Mouse (Mus musculus) forebrain, embryonic 12.5 days (tissue): ENCODE results near the gene Vamp1. TPM values are rescaled to one million over a fixed set of nuclear protein-coding genes. Genes with fewer than 3 reads are reported as not detected.

Experiments used
- ATAC-seq: fragments of 200-750 bp; cut with Nextera tagmentation; 2 replicates; pipeline ENCODE4 v1.8.0; 2017; ENCODE audit warnings: moderate TSS enrichment; ENCODE audit not compliant: low FRiP score
- H3K27ac ChIP-seq: fragments of 300-500 bp; sonication (generic); 2 replicates; pipeline ENCODE4 v1.5.1; 2016; ENCODE audit warnings: mild to moderate bottlenecking
- H3K27me3 ChIP-seq: fragments of 300-500 bp; sonication (generic); 2 replicates; pipeline ENCODE4 v1.6.1; 2016; ENCODE audit warnings: mild to moderate bottlenecking
- H3K36me3 ChIP-seq: fragments of 300-500 bp; sonication (generic); replicated peaks from 2 replicates; pipeline ENCODE4 v1.6.1; 2016; ENCODE audit warnings: mild to moderate bottlenecking
- H3K4me1 ChIP-seq: fragments of 300-500 bp; sonication (generic); 2 replicates; pipeline ENCODE4 v1.6.1; 2016
- H3K4me2 ChIP-seq: fragments of 300-500 bp; sonication (generic); 2 replicates; pipeline ENCODE4 v1.6.1; 2016; ENCODE audit warnings: mild to moderate bottlenecking, moderate library complexity
- H3K4me3 ChIP-seq: fragments of 300-500 bp; sonication (generic); replicated peaks from 2 replicates; pipeline ENCODE4 v1.5.1; 2016; ENCODE audit warnings: mild to moderate bottlenecking
- H3K9ac ChIP-seq: fragments of 300-500 bp; sonication (generic); 2 replicates; pipeline ENCODE4 v1.6.1; 2016; ENCODE audit warnings: mild to moderate bottlenecking
- H3K9me3 ChIP-seq: fragments of 300-500 bp; sonication (generic); 2 replicates; pipeline ENCODE4 v1.6.1; 2016
- WGBS: fragments of 180-500 bp; shearing (Covaris S2); methylation state at CpG from one replicate; pipeline ENCODE4 v1.1.7; 2016; 5-methylcytosine and 5-hydroxymethylcytosine counted together
- polyA plus RNA-seq: library from polyadenylated mRNA; unstranded; fragments of >200 nt; fragmentation: Nextera tagmentation; extraction: Ambion mirVana; gene quantifications from 2 replicates; pipeline ENCODE4 v1.2.1, GENCODE M21; 2016

Vamp1 gene
- polyA plus RNA-seq, 1 experiment from 2014 or later: 5.5 TPM

DNA sequence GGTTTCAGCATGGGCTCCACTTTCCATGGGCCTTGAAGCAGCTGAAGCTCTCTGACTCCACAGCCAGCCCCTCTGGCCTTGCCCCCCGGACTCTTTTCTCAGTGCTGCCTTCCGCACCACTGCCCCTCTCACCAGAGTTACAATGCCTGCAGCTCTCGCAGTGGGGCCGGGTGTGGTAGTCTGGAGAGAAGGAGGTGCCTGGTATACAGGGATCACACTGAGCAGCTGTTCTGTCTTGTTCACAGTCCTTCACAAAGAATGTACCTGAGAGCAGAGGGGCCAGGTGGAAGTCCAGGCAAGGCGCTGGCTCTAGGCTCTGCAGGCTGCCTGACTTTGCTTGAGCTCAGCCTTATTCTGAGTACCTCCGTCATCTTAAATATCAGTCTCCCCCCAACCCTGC is 21.0 kb downstream of the Vamp1 start:
- no peak for ATAC-seq

DNA sequence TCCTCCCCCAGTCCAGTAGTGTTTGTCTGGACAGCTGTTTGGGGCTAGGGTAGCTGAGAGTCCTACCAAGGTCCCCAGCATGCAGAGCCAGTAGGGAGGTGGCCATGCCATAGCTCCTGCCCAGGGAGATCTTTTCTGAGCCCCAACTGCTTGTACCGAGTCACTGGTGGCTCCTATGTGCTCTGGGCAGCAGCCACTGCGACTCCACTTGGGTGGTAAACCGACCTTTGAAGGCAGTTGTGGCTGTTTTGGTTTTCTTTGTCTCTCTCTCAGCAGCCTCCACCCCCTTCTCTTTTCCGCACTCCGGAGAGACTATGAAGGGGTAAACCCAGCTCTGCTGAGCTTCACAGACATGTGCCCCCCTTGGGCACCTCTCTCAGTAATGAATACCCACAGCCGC is 21.4 kb downstream of the Vamp1 start, which contains the start of gene Cd27:
Gene Cd27 (minus strand): TSS at position 229 of the 400 bp plus-strand sequence.
- no peak for ATAC-seq
- H3K9ac ChIP-seq: no peak within 1 kb of the TSS
- H3K27ac ChIP-seq: no peak within 1 kb of the TSS
- H3K36me3 ChIP-seq: no peaks in the 10 kb centered on the region
- H3K4me2 ChIP-seq: no peak within 1 kb of the TSS
- H3K9me3 ChIP-seq: no peaks in the 10 kb centered on the region
- no peak within 1 kb of the TSS for H3K4me3 ChIP-seq
- WGBS: 25% methylated on average over 6 of the region's 6 CpGs
- peaks cover 8% of the 10 kb centered on the region for H3K4me1 ChIP-seq
- no peaks in the 10 kb centered on the region for H3K27me3 ChIP-seq

More for the DNA sequence above, 21.0 kb downstream of the Vamp1 start:
- Histone ChIP-seq H3K36me3 (no peaks in the 10 kb centered on the region), H3K9me3 (no peaks in the 10 kb centered on the region), H3K9ac (no peak overlapping the region), H3K27me3 (no peaks in the 10 kb centered on the region), H3K27ac (no peak overlapping the region), H3K4me1 (peaks cover 13% of the 10 kb centered on the region), H3K4me3 (no peak overlapping the region), H3K4me2 (no peak overlapping the region)
- 53% methylated on average over 6 of the region's 6 CpGs for WGBS

DNA sequence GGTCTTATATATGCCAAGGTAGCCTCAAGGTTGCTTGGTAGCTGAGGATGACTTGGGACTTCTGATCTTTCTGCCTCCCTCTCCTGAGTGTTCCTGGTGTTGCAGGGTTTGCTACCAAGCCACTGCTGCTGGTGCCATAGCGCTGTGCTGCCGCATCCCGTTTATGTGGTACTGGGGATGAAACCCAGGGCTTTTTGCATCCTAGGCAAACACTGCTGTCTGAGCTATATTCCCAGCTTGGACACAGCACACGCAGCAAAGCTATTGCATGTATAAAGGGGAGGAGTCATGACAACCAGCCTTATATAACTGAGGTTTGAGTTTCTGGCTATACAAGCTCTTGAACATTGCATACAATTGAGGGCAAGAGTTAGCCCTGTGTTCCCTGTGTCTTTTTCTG is 22.1 kb downstream of the Vamp1 start:
- no peak overlapping the region for H3K9ac ChIP-seq
- 0 out of 2 replicates have a peak, but pooled peaks cover 2% of the 10 kb centered on the region for H3K4me1 ChIP-seq
- no peak overlapping the region for H3K4me3 ChIP-seq
- no peaks in the 10 kb centered on the region for H3K27me3 ChIP-seq
- H3K9me3 ChIP-seq: no peaks in the 10 kb centered on the region
- no peak overlapping the region for H3K27ac ChIP-seq
- no peaks in the 10 kb centered on the region for H3K36me3 ChIP-seq
- no peak overlapping the region for H3K4me2 ChIP-seq
- WGBS: 89% methylated on average over 4 of the region's 4 CpGs
- ATAC-seq: no peak

DNA sequence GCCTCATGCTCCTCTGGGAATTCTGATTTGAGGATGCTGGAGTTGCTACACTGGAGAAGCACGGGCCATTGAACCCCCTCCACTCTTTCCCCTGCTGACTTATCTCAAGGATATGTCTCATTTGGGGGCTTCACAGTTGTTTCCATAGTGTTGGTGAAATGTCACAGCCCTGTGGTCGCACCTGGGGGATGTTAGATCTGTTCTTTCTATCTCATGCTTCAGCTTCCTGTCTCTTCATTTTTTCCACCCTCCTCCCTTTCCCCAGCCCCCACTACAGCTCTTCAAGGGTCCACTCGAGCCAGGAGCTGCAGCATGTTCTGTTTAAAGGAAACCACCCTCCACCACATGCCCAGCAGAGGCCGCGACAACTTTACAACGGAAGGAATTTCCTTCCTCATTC is 23.0 kb downstream of the Vamp1 start:
- Histone ChIP-seq H3K9ac (no peak overlapping the region), H3K27me3 (no peaks in the 10 kb centered on the region), H3K4me2 (no peak overlapping the region), H3K36me3 (no peaks in the 10 kb centered on the region), H3K4me3 (no peak overlapping the region), H3K4me1 (no peaks in the 10 kb centered on the region), H3K9me3 (no peaks in the 10 kb centered on the region), H3K27ac (no peak overlapping the region)
- ATAC-seq: no peak
- WGBS: 88% methylated on average over 6 of the region's 6 CpGs

DNA sequence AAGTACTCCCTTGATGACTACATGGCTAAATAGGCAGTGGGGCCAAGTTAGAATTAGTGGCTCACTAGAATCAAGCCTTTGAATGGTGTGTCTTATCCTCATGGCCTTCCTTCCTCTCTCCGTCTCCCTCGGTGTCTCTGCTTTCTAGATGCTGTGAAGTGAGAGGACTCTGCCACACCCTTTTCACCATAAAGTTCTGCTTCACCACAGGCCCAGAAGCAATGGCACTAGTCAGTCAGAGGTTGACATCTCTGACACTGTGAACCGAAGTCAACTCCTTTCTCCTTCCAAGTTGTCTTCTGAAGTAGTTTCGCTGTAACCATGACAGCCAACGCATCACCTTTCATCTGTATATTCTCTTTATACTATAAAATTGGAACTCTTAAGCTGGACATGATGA is 24.2 kb downstream of the Vamp1 start:
- Histone ChIP-seq H3K9me3 (no peaks in the 10 kb centered on the region), H3K27ac (no peak overlapping the region), H3K27me3 (no peaks in the 10 kb centered on the region), H3K4me2 (no peak overlapping the region), H3K4me1 (no peaks in the 10 kb centered on the region), H3K36me3 (no peaks in the 10 kb centered on the region), H3K9ac (no peak overlapping the region), H3K4me3 (no peak overlapping the region)
- 92% methylated on average over 5 of the region's 5 CpGs for WGBS
- no peak for ATAC-seq

DNA sequence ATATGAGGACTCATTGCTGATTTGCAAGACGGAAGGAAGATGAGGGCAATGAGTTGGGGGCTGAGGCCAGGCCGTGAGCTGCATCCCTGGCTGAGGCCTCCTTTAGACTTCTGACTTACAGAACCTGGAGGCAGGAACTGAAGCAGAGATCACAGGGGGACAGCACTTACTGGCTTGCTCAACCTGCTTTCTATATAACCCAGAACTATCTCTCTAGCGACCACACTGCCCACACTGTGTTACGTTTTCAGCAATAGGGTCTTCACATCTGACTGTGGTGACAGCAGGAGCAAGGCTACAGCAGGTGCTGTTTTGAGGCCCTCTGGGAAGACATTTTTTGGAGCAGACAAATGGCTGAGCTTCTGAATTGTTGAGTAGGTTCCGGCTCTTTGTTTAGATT is 25.3 kb downstream of the Vamp1 start:
- Histone ChIP-seq H3K4me2 (no peak overlapping the region), H3K9me3 (no peaks in the 10 kb centered on the region), H3K27me3 (no peaks in the 10 kb centered on the region), H3K4me3 (no peak overlapping the region), H3K27ac (no peak overlapping the region), H3K9ac (no peak overlapping the region), H3K4me1 (no peaks in the 10 kb centered on the region), H3K36me3 (no peaks in the 10 kb centered on the region)
- 90% methylated on average over 5 of the region's 5 CpGs for WGBS
- no peak for ATAC-seq

DNA sequence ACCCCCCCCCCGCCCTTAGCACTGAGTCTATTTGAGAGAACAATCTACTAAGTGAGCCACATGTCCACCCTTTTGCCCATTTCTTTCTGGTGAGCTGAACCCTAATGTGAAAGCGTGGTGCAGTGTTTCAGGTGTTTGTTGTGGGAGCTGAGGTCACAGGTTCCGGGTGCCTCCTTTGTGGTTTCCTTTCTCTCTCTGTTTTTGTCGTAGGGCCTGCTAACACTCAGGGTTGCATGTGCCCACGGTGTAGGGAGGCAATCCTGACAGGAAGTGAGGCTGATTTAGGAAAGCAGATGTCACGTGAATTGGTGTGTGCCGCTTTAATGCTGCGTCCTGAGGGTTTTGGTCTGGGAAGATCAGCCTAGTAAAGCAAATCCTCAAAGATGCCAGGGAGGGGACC is 26.2 kb downstream of the Vamp1 start:
- WGBS: 87% methylated on average over 8 of the region's 8 CpGs

DNA sequence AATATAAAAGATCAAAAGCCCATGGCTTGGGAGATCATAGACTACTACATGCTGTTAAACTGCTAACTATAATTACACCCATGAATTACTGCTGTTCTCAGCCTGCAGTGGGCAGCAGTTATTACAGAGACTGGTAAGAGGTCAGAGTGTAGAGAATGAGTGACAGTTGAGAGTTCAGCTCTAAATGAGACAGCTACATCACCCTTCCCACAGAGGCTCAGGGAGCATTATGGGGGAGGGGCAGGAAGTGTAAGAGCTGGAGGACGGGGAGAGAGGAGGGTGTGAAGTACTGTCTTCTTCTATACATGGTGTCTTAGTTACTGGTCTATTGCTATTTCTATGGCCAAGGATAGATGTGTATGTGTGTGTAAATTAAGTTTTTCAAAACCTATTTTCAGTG is 29.2 kb downstream of the Vamp1 start:
- H3K36me3 ChIP-seq: no peaks in the 10 kb centered on the region
- WGBS: 63% methylated on average over 1 of the region's 1 CpGs
- no peak for ATAC-seq

More for the DNA sequence above, 26.2 kb downstream of the Vamp1 start:
- H3K9ac ChIP-seq: no peak overlapping the region
- no peak overlapping the region for H3K27ac ChIP-seq
- no peak overlapping the region for H3K4me3 ChIP-seq
- H3K4me2 ChIP-seq: no peak overlapping the region
- ATAC-seq: no peak
- no peaks in the 10 kb centered on the region for H3K9me3 ChIP-seq
- H3K27me3 ChIP-seq: no peaks in the 10 kb centered on the region
- no peaks in the 10 kb centered on the region for H3K36me3 ChIP-seq
- no peaks in the 10 kb centered on the region for H3K4me1 ChIP-seq

DNA sequence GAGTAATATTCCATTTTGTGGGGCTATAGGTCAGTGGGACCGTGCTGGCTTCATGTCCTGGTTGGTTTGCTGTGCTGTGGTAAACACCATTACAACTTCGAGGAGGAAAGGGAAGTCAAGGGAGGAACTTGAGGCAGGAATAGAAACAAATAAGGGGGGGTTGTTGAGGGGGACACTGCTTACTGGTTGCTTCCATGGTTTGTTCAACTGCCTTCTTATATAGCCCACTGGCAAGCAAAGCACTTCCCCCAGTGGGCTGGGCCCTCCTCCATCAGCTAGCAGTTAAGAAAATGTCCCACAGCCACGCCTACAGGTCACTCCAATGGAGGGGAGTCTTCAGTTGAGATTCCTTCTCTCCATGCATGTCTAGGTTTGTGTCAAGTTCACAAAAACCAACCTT is 36.9 kb downstream of the Vamp1 start:
- Histone ChIP-seq H3K9ac (no peak overlapping the region), H3K36me3 (no peaks in the 10 kb centered on the region), H3K27ac (no peak overlapping the region), H3K9me3 (no peaks in the 10 kb centered on the region), H3K4me1 (0 out of 2 replicates have a peak, but pooled peaks cover 4% of the 10 kb centered on the region), H3K4me3 (no peak overlapping the region), H3K27me3 (no peaks in the 10 kb centered on the region), H3K4me2 (no peak overlapping the region)
- 87% methylated on average over 3 of the region's 3 CpGs for WGBS
- no peak for ATAC-seq

More for the DNA sequence above, 29.2 kb downstream of the Vamp1 start:
- Histone ChIP-seq H3K4me2 (no peak overlapping the region), H3K4me1 (no peaks in the 10 kb centered on the region), H3K4me3 (no peak overlapping the region), H3K9me3 (no peaks in the 10 kb centered on the region), H3K27me3 (no peaks in the 10 kb centered on the region), H3K27ac (no peak overlapping the region), H3K9ac (no peak overlapping the region)

DNA sequence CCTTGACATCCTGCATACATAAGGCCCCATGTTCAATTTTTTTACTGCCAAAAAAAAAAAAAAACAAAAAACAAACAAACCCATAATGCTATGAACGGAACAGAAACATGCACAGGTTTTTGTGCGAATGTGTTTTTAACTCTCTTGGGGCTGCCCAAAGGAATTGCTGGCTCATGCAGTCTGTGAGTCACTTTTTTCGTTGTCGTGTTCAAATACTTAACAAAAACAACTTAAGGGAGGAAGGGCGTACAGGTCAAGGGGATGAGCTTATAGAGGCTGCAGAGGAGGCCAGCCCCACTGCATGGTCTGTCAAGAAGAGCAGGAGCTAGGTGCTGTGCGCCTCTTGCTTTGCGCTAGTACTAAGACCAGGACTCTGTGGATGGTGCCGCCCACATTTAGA is 37.4 kb downstream of the Vamp1 start:
- no peaks in the 10 kb centered on the region for H3K27me3 ChIP-seq
- no peak overlapping the region for H3K4me3 ChIP-seq
- no peak overlapping the region for H3K4me2 ChIP-seq
- H3K9me3 ChIP-seq: no peaks in the 10 kb centered on the region
- no peaks in the 10 kb centered on the region for H3K36me3 ChIP-seq
- H3K4me1 ChIP-seq: 0 out of 2 replicates have a peak, but pooled peaks cover 4% of the 10 kb centered on the region
- 93% methylated on average over 8 of the region's 8 CpGs for WGBS
- no peak overlapping the region for H3K9ac ChIP-seq
- H3K27ac ChIP-seq: no peak overlapping the region
- ATAC-seq: no peak

DNA sequence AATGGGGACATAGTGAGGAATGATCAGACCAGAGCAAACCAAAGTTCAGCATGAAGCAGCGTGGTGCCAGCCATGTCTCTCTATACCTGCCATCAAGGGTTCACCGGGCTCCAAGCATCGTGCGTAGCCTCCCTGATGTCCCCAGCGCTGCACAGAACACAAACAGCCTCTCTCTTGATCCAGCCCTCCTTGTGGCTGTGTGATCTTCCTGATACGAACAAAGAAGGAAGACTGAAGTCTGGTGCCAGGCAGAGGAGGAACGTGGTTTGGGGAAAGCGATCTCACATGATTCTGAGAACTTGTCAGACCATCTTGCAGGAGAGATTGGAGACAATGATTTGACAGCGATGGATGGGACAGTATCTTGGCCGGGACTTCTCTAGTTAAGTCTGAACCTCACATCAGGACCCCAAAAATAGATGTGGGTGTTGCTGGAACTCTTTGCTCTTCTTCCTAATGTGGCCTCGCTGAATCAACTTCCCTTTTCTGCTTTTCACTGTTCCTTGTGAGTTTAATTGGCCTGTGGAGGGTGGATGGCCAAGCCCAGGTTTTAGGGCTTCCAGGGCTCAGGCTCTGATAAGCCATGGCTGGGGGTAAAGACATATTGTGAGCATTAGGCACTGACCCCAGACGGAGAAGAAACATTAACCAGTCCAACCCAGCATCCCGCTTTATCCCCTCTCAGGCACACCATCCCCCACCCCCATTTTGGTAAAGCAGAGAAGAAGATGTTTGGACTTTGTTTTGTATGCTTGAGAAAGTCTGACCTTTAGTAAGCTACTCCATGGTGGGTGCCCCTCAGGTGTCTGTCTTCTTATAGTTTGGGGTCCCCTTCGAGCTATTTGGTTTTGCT is 38.7 kb downstream of the Vamp1 start:
- no peaks in the 10 kb centered on the region for H3K36me3 ChIP-seq
- no peak for ATAC-seq
- WGBS: 79% methylated on average over 14 of the region's 14 CpGs
- H3K4me3 ChIP-seq: no peak overlapping the region
- no peak overlapping the region for H3K4me2 ChIP-seq
- no peak overlapping the region for H3K27ac ChIP-seq
- H3K27me3 ChIP-seq: no peaks in the 10 kb centered on the region
- H3K9me3 ChIP-seq: no peaks in the 10 kb centered on the region
- no peak overlapping the region for H3K9ac ChIP-seq
- H3K4me1 ChIP-seq: 0 out of 2 replicates have a peak, but pooled peaks cover 4% of the 10 kb centered on the region

DNA sequence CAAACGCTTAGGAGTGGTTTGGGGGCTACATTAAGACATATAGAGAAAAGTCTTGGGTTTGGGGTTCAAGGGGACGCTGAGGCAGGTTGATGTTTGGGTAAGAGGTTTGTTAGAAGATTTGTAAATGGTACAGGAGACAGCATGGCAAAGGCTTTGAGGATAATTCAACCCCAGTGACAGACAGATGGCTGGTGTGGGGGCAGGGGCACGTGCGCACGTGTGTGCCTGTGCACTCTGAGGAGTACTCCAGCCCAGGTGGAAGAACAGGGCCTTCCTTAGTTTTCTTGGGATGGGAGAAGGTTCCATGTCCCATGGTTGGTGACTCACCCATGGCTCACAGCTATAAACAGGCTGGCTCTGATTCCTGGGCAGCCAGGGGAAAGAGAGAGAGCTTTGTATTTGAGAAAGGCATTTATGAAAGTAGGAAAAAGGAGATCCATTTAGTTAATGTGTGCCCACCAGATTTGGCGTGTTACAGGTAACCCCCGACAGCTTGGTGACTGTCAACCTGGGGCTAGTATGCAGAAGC is 40.2 kb downstream of the Vamp1 start:
- Histone ChIP-seq H3K4me3 (no peak overlapping the region), H3K27ac (no peak overlapping the region), H3K4me2 (no peak overlapping the region), H3K27me3 (no peaks in the 10 kb centered on the region), H3K9ac (no peak overlapping the region), H3K4me1 (0 out of 2 replicates have a peak, but pooled peaks cover 4% of the 10 kb centered on the region), H3K36me3 (no peaks in the 10 kb centered on the region), H3K9me3 (no peaks in the 10 kb centered on the region)
- 85% methylated on average over 7 of the region's 7 CpGs for WGBS
- no peak for ATAC-seq
